Mouse (Mus musculus) CD4-positive, CD25-positive, alpha-beta regulatory T cell, adult 2 months (primary cell): Measurements from ENCODE around the gene Itk.

Experiments used
- DNase-seq: peaks from one replicate; pipeline ENCODE4 v3.0.0-alpha.2; 2012; ENCODE audit warnings: low read depth, low spot score

The Itk gene

GRCm38 (mm10) chr11:46276778-46277177 lies 112.5 kb downstream of the Itk start:
- peak; percentile 77 for DNase-seq

DNA sequence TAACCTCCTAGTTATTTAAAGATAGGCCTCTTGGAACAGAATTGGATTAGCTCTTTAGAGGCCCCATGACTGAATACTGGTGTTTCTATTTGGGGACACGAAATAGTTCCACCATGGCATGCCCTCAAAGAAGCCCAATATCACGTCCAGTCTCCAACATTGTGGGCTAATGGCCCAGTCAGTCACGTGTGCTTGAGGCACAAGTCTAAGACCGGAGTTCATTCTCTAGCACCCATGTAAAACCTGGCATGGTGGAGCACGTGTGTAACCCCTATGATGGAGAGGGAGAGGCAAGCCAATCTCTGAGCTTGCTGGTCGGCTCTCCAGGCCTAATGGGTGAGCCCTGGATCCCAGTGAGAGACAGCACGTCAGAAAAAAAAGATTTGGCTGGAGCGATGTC lies 113.1 kb downstream of the Itk start:
- no peak for DNase-seq

DNA sequence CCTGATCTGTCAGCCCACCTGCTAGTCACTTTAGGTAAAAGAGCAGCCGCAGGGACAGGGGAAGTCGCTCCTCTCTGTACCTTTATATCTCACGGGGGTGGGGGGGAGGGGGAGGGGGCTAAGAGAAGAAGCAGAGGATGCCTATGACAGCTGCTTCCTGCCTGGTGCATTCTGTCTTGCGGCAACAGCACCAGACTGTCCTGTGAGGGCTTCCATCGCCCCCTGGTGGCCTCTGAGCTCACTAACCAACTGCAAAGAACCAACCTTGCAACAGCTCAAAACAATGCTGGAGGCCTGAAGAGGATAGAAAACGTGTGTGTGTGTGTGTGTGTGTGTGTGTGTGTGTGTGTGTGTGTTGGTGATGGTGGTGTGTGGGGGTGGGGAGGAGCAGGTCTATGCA lies 114.0 kb downstream of the Itk start:
- peak; percentile 95 for DNase-seq
